Mouse (Mus musculus) intestine, postnatal 0 days (tissue): ENCODE results near the gene Sufu. TPM values are rescaled to one million over a fixed set of nuclear protein-coding genes. Genes with fewer than 3 reads are reported as not detected.

ENCODE experiments used
- ATAC-seq: fragments of 200-750 bp; cut with Nextera tagmentation; 2 replicates; pipeline ENCODE4 v1.8.0; 2017; ENCODE audit warnings: mild to moderate bottlenecking, moderate TSS enrichment, moderate library complexity
- H3K27ac ChIP-seq: fragments of 300-500 bp; sonication (generic); 2 replicates; pipeline ENCODE4 v1.5.1; 2014; ENCODE audit warnings: mild to moderate bottlenecking, low read depth, low read length, moderate library complexity
- H3K27me3 ChIP-seq: fragments of 300-500 bp; sonication (generic); replicated peaks from 2 replicates; pipeline ENCODE4 v1.6.1; 2014; ENCODE audit warnings: low read length, mixed read lengths; ENCODE audit not compliant: control insufficient read depth, insufficient read depth
- H3K36me3 ChIP-seq: fragments of 300-500 bp; sonication (generic); 2 replicates; pipeline ENCODE4 v1.6.1; 2014; ENCODE audit warnings: mild to moderate bottlenecking, moderate library complexity; ENCODE audit not compliant: control insufficient read depth, insufficient read depth
- H3K4me1 ChIP-seq: fragments of 300-500 bp; sonication (generic); replicated peaks from 2 replicates; pipeline ENCODE4 v1.6.1; 2014; ENCODE audit warnings: antibody characterized with exemption, low read length, mixed read lengths; ENCODE audit not compliant: control insufficient read depth, insufficient read depth
- H3K4me2 ChIP-seq: fragments of 300-500 bp; sonication (generic); replicated peaks from 2 replicates; pipeline ENCODE4 v1.6.1; 2014; ENCODE audit warnings: low read depth, mild to moderate bottlenecking, moderate library complexity
- H3K4me3 ChIP-seq: fragments of 300-500 bp; sonication (generic); 2 replicates; pipeline ENCODE4 v1.5.1; 2014; ENCODE audit warnings: low read depth, low read length
- H3K9ac ChIP-seq: fragments of 300-500 bp; sonication (generic); 2 replicates; pipeline ENCODE4 v1.6.1; 2014; ENCODE audit warnings: mild to moderate bottlenecking, low read depth, low read length
- H3K9me3 ChIP-seq: fragments of 300-500 bp; sonication (generic); 2 replicates; pipeline ENCODE4 v1.6.1; 2016; ENCODE audit warnings: mixed run types; ENCODE audit not compliant: control insufficient read depth
- CTCF ChIP-seq: sonication (generic); IDR thresholded peaks from 2 replicates; pipeline ENCODE4 v1.5.1; 2016; ENCODE audit warnings: low read depth, mild to moderate bottlenecking, control low read depth, antibody characterized with exemption, moderate library complexity
- WGBS: fragments of 180-500 bp; shearing (Covaris S2); extraction: QIAGEN DNeasy Blood & Tissue Kit; methylation state at CpG from one replicate; pipeline ENCODE4 v1.1.7; 2014; 5-methylcytosine and 5-hydroxymethylcytosine counted together
- polyA plus RNA-seq: library from polyadenylated mRNA; unstranded; fragments of >200 nt; fragmentation: Nextera tagmentation; extraction: Ambion mirVana; gene quantifications from 2 replicates; pipeline ENCODE4 v1.2.1, GENCODE M21; 2015

Sufu gene
- polyA plus RNA-seq, 1 experiment from 2014 or later: 9.5 TPM

DNA sequence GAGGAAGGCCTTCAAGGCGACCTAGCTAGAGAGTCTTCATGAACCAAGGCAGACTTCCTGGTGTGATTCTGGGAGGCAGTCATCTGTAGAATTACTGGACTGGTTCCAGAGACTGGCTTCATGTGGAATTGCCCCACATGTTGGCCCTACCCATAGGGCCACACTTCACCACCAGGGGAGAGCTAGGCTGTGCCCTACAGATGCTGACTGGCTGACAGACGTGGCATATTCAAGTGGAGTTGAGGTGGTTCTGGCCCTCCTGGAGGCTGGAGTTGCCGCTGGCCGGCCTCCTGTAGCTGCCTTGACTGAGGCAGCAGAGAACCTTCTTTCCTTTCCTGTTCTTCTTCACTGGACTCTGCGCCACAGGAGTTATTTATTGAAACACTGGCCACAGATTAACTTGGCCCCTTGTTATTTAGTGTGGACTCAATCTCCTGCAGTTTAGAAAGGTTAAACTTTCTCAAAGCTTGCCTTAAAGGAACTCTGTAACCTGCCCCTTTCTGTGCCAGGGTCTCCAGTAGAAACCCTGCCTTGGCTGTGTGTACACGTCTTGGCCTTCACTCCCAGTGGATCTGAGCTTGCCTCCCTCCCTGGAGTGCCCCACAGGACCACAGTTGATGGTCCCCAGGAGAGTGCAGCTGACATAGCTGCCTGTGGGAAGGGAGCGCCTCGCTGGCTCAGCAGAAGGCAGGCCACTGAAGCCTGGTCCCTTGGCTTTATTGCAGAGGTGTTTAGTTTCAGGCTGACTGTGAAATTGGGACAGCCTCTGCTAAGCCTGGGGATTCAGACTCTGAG lies 10.1 kb downstream of the Sufu start:
- ATAC-seq: no peak
- Histone ChIP-seq H3K27ac (peak overlapping the region; percentile 22; the same call in 1 of the 2 replicates), H3K9ac (no peak overlapping the region)

DNA sequence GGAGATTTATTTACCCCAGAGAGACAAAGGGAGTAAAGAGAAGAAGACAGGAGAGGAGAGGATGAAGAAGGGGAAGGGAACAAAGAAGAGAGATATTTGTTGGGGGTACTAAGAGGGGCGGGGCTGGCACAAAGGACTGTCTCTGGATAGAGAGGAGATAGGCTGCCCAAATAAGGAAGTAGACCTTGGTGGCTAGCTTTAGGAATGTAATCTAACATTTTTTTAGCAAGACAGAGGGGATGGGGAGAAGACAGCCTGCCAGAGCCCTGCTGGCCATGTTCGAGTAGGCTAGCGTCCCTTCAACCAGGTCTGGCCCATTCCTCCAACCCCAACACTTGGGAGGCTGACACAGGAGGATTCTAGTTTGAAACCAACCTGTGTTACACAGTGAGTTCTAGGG lies 12.8 kb downstream of the Sufu start:
- Histone ChIP-seq H3K4me1 (no peaks in the 10 kb centered on the region), H3K4me3 (no peak overlapping the region), H3K4me2 (no peak overlapping the region), H3K27ac (no peak overlapping the region), H3K9ac (no peak overlapping the region), H3K36me3 (peaks cover 5% of the 10 kb centered on the region), H3K27me3 (no peaks in the 10 kb centered on the region), H3K9me3 (no peaks in the 10 kb centered on the region)
- 64% methylated on average over 3 of the region's 3 CpGs for WGBS
- ATAC-seq: no peak
- no peak for TF ChIP-seq CTCF

More for the DNA sequence above, 10.1 kb downstream of the Sufu start:
- Histone ChIP-seq H3K4me3 (no peak overlapping the region), H3K9me3 (no peaks in the 10 kb centered on the region), H3K4me1 (no peaks in the 10 kb centered on the region), H3K27me3 (no peaks in the 10 kb centered on the region), H3K36me3 (peaks cover 9% of the 10 kb centered on the region; the same call in 1 of the 2 replicates), H3K4me2 (no peak overlapping the region)
- WGBS: 58% methylated on average over 8 of the region's 8 CpGs
- no peak for TF ChIP-seq CTCF

DNA sequence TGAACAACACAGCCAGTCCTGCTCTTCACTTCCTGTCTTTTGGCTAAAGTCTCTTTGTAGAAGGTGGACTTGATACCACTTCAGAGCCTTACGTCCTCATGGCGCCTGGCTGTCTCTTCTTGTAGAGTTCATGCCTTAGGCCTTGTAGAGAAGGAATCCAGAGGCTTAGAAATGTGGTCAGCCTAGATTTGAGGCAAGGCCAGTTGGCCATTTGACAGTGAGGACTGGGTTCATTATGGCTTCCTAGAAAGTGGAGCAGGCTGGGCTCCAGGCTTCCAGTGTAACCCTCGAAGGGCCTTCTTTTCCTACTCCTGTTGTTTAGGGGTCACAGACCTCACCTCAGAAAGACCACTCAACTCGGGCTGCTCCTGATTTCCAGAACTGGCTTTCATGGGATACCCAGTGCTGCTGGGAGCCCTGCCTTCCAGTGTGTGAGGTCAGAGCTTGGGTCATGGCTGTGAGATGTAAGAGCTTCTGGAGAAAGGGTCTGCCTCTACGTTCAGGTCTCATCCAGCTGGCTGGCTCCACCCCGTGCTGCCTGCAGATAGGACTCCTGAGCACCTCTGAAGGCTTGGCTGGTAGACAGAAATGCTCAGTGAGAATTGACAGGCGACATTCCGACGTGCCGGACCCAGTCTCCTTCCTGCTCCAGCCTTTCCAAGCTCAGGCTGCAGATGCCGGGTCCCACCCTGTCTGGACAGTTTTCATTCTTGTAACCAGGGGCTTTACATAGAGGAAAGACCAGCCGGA lies 15.5 kb downstream of the Sufu start:
- Histone ChIP-seq H3K9me3 (no peaks in the 10 kb centered on the region), H3K27ac (no peak overlapping the region), H3K4me3 (no peak overlapping the region), H3K9ac (no peak overlapping the region), H3K4me2 (no peak overlapping the region), H3K36me3 (peaks cover under 1% of the 10 kb centered on the region), H3K4me1 (no peaks in the 10 kb centered on the region), H3K27me3 (no peaks in the 10 kb centered on the region)
- WGBS: 83% methylated on average over 12 of the region's 12 CpGs
- no peak for ATAC-seq
- no peak for TF ChIP-seq CTCF

DNA sequence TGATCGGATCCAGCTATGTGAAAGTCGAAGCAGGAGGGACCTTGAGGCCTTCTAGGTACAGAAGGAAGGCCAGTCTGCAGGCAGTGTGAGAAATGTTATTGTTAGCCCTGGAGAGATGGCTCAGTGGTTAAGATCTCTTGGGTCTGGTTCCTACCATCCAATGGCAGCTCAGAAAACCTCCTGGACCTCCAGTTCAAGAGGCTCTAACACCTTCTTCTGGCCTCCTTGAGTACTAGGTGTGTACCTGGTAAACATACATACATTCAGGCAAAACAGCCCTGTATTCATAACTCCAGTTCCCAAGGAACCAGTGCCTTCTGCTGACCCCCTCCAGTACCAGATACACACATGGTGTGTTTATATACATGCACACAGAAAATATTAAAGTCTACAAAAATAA lies 17.3 kb downstream of the Sufu start:
- 94% methylated on average over 2 of the region's 2 CpGs for WGBS
- H3K4me2 ChIP-seq: no peak overlapping the region
- no peak for ATAC-seq
- no peak overlapping the region for H3K4me3 ChIP-seq
- H3K4me1 ChIP-seq: no peaks in the 10 kb centered on the region
- TF ChIP-seq CTCF: no peak
- H3K9ac ChIP-seq: no peak overlapping the region
- H3K27me3 ChIP-seq: no peaks in the 10 kb centered on the region
- H3K27ac ChIP-seq: no peak overlapping the region
- H3K36me3 ChIP-seq: no peaks in the 10 kb centered on the region; the same call in 1 of the 2 replicates
- no peaks in the 10 kb centered on the region for H3K9me3 ChIP-seq

DNA sequence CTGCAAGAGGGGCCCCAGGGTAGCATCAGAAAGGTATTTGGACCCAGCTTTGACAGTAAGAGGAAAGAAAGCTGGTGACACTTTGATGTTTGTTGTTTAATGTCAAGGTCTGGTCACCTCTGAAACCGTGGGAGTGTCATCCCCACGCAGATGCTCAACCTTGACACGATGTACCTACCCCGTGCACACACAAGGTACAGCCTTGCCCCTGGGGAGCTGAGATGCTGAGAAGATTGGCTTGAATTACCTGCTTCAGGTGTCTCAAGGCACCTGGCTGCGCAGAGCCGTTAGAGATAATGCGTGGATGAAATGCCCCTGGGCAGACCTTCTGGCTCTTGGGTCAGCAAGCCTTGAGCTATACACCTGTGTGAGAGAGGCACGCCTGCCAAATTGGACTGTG lies 17.8 kb downstream of the Sufu start:
- Histone ChIP-seq H3K4me2 (no peak overlapping the region), H3K9ac (no peak overlapping the region), H3K27ac (no peak overlapping the region), H3K4me1 (no peaks in the 10 kb centered on the region), H3K27me3 (no peaks in the 10 kb centered on the region), H3K4me3 (no peak overlapping the region), H3K9me3 (no peaks in the 10 kb centered on the region), H3K36me3 (no peaks in the 10 kb centered on the region; the same call in 1 of the 2 replicates)
- no peak for ATAC-seq
- 87% methylated on average over 8 of the region's 8 CpGs for WGBS
- TF ChIP-seq CTCF: no peak

DNA sequence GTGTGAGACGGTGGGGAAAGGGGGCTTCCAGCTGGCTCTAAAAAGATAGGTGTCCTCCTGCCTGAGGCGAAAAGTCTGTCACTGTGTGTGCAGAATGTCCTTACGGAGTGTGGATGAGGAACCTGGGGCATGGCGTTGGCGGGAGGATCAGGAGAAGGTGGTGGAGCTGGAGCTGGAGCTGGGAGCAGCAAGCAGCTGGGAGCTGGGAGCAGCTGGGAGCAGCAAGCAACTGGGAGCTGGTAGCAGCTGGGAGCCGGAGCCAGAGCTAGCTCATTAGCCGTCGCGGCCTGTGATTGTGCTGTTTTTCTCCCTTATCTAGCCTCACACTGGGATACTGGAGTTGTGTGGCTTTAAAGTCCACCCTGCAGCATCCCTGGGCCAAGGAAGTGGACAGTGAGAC lies 19.6 kb downstream of the Sufu start:
- ATAC-seq: no peak
- H3K4me2 ChIP-seq: no peak overlapping the region
- no peak for TF ChIP-seq CTCF
- H3K4me1 ChIP-seq: no peaks in the 10 kb centered on the region
- no peak overlapping the region for H3K9ac ChIP-seq
- H3K9me3 ChIP-seq: no peaks in the 10 kb centered on the region
- H3K27ac ChIP-seq: no peak overlapping the region
- H3K36me3 ChIP-seq: no peaks in the 10 kb centered on the region; the same call in 1 of the 2 replicates
- WGBS: 74% methylated on average over 9 of the region's 9 CpGs
- no peak overlapping the region for H3K4me3 ChIP-seq
- no peaks in the 10 kb centered on the region for H3K27me3 ChIP-seq
